Mouse (Mus musculus): ENCODE measurements at regions not wholly inside any gene's neighbourhood (a gene's known extent, or its start where the extent isn't known, plus 50 kb on each side); places are given as distances from the start of the nearest gene placed in this dataset.

DNA sequence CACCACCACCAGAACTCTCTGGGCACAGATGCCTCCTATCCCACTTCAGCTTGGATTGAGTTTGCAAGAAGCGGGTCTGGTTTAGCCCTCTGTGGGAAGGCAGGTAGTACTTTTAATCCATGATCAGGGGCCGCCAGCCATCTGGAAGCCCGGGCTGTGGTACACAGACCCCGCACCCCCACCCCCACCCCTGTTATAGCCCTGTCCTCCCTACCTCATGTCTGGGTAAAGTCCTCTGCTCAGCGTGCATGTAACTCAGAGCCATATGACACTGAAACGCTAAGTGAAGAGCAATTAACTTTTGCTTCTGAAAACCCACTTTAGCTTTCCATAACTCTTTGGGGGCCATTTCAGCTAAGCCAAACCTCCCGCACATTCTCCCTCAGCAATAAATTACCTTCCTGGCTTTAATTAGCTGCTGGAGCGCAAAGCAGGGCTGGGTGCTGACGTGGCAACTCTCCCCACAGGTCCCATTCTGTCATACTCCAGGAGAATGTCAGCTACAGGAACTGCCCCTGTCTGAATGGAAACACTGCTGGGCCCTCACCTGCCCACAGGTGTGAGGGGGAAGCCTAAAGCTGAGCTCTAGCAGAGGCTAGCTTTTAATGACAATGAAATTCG, 198.1 kb upstream of the Zfp703 start:
- no peak for TF ChIP-seq GATA1 (IDR thresholded peaks at IDR 0.05; ENCODE audit: low read length)

DNA sequence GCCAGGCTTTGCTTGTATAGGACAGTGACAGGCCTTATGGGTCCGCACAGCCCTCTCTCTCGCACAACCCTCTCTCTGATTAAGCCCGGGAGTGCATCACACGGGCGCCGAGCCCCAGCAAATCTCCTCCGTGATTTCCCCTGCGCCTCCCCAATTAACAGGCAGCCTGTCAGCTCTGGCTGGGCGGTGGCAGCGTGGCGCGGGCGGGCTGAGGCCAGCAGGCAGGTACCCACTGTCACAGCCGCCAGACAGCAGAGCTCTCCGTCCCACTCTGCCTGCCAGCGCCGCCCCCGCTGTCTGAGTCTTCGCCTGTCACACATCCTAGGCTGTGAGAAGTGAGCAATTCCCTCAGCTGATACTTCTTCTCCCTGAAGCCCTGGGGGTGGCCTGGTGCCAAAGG, 196.6 kb upstream of the Zfp703 start:
- TF ChIP-seq GATA1 (IDR thresholded peaks at IDR 0.05; ENCODE audit: low read length), result no peak

DNA sequence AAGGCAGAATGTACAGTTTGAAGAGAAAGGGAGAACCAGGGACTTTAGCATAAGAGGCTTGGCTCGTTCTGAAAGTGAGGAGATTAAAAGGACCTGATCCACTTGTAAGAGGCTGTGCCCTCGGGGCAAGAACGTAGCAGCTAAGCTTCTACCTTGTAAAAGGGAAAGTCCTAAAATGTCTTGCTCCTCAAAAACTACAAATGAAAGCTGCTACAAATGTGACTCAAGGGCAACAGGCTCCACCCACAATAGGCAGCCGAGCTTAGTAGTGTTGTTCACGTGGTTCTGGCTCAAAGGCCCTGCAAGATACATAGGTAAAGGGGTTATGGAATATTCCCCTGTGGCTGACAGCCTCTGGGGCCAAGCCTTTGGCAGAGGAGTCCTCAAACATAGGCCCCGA, 192.7 kb upstream of the Zfp703 start:
- no peak for TF ChIP-seq GATA1 (IDR thresholded peaks at IDR 0.05; ENCODE audit: low read length)

DNA sequence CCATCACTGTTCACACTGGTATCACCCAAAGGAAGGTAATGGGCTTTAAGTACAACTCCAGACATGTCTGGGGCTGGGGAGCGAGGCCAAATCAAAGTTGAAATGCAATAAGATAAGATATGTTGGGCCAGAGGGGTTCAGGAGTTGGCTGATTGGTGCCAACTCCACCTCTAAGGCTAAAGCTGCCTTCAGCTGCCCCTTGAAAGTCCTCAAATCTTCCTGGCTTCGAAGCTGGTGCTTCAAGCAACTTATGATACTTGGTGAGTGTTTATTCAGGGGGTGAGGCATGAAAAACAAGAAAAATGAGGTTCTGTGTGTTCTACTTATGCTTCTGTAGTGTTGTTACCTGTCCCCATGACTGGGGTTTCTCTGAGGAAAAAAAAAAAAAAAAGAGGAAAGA, 185.3 kb upstream of the Zfp703 start:
- TF ChIP-seq GATA1 (IDR thresholded peaks at IDR 0.05; ENCODE audit: low read length), result no peak

DNA sequence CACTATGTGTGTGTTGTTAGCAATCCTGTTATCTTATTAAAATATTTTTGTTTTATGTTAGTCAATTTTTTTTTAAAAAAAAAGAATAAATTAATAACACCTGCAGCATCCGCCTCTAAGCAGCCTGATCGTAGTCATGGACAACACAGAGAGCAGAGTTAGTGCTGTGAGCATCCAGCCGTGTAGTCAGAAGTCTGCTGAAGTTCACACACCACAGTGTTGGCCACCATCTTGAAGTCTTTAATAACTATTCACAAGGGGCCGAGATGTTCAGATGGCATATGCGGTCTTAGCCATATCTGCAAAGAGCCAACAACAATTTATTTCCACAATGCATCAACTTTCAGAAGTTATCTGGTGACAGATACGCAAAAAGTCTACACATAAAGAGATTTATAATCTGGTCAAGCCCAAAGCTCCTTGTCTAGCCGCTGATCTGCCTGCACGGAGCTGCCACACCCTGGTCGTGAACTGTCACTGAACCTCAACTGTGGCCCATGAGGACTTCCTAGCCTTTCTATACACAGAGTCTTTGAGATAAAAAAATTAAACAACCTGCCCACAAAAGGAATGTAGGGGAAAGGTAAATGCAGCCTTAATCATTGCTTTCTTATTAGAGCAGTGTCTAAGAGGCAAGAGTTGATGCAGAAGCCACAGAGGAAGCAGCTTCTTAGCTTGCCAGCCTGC, 183.4 kb upstream of the Zfp703 start:
- no peak for TF ChIP-seq GATA1 (IDR thresholded peaks at IDR 0.05; ENCODE audit: low read length)

DNA sequence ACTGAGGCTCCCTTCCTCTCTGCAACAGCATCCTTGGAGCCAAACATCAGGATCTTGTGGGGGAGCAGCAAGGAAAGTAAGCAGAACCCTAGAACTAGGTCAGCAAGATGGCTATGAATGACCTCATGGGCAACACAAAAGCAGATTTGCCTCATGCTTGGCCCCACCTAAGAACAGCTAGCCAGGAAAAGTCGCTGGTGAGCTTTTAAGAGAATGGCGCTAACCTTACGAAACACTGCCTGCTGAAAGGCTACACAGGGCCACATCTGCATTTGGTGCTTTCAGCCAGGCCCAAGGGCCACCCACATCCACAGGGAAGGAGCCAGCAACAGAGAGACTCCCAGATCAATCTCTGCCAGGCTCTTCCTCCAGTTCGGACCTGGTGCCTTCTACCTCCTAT, 182.7 kb upstream of the Zfp703 start:
- no peak for TF ChIP-seq GATA1 (IDR thresholded peaks at IDR 0.05; ENCODE audit: low read length)

DNA sequence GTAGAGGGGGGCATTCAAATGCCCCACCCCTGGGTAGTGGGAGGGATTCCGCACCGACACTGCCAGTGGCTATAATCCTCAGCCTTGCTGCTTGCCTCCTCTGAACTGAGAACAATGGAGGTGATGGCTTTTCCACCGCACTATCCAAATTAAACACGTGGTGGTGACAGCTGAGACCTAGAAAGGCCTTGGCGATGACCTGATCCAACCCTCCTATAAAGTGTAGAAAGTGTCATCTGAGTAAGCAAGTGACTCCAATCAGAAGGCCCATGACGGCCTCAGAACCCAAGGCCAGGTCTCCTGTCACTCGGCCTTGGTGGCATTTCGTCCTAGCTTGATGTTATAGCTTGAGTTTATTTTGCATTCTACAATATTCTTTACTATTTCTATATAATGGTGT, 181.5 kb upstream of the Zfp703 start:
- no peak for TF ChIP-seq GATA1 (IDR thresholded peaks at IDR 0.05; ENCODE audit: low read length)

DNA sequence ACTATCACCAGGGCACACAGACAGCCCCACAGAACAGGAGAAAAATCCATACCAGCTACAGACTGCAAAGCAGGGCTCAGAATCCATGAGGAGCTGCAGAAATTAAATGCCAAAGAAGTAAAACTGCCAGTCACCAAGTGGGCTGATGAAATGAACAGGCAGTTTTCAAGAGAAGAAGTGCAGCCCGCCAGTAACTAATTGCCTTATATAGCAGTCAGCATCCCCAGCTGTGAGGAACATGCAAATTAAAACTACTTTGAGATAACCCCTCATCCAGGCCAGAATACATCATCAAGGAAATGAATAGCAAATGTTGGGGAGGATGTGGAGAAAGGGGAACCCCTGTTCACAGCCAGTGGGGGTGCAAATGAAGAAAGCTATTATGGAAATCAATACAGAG, 177.3 kb upstream of the Zfp703 start:
- TF ChIP-seq GATA1 (IDR thresholded peaks at IDR 0.05; ENCODE audit: low read length), result no peak

DNA sequence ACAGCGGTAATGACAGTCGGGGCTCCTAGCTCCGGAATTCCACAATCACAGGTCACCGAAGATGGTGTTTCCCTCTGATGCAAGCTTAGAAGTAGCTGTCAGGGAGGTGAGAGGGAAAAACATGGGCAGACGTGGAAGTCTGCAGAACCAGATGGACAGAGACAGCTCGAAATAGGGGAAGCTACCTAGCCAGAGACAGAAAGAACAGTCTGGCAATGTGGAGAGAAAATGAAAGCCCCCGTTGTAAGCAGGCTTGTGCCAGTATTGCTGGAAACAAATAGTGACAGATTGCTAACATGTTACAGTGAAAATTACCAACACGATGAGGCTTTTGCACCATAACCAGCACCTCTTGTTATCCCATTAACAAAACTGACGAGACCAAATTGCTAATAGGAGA, 173.0 kb upstream of the Zfp703 start:
- no peak for TF ChIP-seq GATA1 (IDR thresholded peaks at IDR 0.05; ENCODE audit: low read length)

DNA sequence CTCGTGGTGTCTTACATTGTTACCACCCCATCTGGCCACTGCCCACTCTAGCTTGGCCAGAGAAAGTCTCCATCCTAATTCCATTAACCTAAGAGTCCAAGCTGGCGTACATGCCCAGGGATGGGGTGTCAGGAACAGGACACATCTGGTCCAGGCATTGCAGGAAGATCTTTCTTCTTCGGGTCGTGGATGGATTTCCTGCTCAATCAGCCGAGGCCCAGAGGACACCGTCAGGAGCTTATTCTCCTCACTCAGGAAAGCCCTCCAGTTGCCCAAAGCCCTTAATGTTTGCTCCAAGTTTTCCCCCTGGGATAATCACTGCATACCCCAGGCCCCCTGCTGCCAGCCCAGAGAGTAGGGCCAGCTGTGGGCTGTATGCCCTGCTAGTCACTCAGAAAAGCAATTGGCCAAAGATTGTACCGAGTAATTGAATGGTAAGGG, 172.2 kb upstream of the Zfp703 start:
- no peak for TF ChIP-seq GATA1 (IDR thresholded peaks at IDR 0.05; ENCODE audit: low read length)

DNA sequence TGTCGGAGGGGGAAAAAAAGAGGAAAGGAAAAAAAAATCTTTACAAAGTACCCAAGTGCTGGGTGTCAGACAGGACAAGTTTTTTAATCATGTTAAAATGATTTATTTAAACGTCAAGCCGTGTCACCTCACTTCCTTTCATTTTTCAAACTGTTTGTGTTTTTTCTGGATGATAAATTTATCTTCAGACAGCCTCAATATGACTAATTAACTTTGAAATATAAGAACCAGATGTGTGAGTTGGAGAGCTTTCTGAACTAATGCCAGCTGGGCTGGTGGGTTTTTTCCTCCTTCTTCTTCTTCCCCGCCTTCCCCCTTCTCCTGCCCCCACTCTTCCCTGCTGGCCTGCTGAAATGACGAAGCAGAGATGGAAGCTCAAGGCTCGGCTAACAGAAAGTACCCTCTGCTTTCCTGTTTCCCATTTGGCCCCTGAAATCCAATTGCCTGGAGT, 171.7 kb upstream of the Zfp703 start:
- no peak for TF ChIP-seq GATA1 (IDR thresholded peaks at IDR 0.05; ENCODE audit: low read length)

DNA sequence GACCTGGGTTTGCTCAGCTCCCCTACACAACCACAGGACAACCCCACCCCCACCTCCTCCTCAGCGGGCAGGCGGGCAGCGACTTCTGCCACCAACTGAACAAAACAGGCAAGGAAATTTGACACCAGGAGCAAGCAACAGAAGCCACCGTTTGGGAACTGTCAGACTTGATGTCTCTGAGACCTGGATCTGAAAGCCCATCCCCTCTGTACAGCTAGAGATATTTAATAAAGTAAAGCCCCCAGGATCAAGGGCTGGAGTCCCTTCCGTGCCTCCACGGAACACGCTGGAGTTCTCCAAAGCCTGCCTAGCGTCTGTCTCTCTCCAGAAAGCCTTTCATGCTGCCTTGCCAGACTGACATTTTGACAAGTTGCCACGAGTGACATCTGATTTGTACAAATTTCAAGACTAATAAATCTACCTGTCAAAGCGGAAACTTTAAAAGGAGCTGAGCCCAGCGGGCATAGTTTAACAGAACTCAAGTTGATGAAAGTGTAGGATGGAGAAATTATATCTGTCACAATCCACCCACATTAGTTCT, 168.9 kb upstream of the Zfp703 start:
- TF ChIP-seq GATA1 (IDR thresholded peaks at IDR 0.05; ENCODE audit: low read length), result no peak

DNA sequence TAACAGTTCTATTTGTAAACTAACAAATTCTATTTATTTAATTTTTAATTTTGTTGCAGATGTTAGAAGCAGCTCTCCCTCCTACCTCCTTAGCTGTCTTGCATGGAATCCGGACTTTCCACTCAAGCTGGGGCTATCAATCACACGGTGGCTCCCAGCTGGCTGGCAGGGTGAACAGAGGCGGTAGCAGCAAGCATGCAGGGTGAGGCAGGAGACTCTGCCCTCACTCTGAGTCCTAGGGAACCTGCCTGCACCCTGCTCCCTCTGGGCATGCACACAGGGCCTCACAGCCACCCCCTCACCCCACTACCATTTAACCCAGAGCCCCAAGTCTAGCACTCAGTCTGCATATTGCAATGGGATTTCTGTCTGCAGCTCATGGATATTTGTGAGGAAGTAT, 168.4 kb upstream of the Zfp703 start:
- no peak for TF ChIP-seq GATA1 (IDR thresholded peaks at IDR 0.05; ENCODE audit: low read length)

DNA sequence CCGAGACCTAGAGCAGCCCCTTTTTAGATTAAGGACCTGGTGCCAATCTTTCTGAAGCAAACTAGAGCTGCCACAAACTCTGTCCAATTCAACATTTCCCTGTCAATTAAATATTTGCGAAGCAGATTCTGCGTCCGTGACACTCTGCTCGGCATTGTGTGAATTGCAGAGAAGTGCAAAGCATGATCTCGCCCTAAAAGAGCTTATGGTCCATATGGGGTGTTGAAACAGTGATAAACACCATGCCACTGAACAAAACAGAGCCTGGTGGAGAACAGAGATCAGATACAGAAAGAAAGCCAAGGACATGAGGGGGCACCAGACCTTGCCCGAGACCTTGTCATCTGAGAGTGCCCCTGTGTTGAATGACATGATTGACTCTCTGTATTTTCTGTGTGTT, 167.2 kb upstream of the Zfp703 start:
- TF ChIP-seq GATA1 (IDR thresholded peaks at IDR 0.05; ENCODE audit: low read length), result no peak

DNA sequence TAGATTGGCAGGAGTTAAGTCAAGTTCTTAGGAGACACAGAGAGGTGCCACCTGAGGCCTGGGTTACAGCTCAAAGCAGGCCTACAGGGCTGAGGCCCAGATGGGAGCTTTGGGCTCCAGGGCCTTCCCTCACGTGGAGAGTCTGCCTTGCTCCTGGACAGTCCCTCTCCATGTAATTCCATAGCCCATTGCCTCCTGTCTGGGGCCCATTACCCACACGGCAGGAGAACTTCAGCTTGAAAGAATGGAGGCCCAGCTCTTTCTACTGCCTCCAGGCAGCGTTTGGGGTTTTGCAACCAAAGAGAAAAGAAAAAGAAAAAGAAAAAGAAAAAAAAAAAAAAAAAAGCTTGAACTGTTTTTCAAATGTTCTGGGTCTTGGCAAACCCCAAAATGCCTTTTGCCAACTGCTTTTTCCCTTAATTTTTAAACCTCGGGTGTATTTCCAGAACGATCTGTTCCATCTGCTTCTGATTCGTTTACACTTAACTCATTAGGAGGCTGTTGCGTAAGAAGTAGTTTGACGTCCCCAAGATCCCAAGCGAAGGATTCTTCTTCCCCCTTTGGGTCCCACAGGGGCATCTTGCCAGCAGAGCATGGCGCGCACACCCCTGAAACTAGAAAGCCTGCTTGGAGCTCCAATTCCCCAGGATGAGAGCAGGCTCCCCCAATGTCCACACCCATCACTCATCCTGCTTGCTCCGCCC, 165.4 kb upstream of the Zfp703 start:
- TF ChIP-seq GATA1 (IDR thresholded peaks at IDR 0.05; ENCODE audit: low read length), result no peak

DNA sequence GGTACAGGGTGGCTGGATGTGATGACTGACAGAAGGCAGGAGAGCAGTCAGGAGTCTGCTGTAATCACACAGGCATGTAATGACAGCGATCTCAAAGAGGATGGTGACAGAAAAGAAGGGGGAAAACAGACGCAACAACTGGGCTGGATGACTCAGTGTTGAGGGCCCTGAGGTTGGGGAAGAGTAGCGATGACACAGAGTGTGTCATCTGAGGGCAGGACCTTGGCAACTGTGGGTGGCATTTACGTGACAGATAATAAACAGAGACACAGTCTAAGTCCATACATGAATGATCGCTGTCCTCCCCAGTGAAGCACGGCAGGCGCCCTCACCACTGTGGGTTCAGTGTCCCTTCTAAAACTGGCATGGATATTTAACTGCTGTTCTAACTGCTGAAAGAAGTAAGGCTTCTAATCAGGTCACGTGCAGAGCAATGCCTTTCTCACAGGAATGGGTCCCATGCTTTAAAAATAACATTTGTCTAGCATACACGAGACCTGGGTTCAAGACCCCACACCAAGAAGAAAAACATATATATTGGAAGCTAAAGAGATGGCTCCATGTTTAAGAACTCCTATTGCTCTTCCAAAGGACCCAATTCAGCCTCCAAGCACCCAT, 163.8 kb upstream of the Zfp703 start:
- no peak for TF ChIP-seq GATA1 (IDR thresholded peaks at IDR 0.05; ENCODE audit: low read length)

Data from G1E-ER4 (cell line).